Mouse (Mus musculus) adrenal gland (tissue): ENCODE data around the gene Lhx2.

ENCODE experiments used
- intact Hi-C: fragments of 180-260 bp; cut with DNase I; formaldehyde crosslinking; loops from one replicate; pipeline ENCODE4 v1.15.1; 2025

Gene Lhx2

GRCm38 (mm10) chr2:38346881-38347764 lies 8.0 kb downstream of the Lhx2 start:
- intact Hi-C loops, result no loop called here

- intact Hi-C loops, result no loop called here
Observed at GRCm38 (mm10) chr2:38347811-38348551, 8.9 kb downstream of the Lhx2 start.

- intact Hi-C loops, result no loop called here
Observed at GRCm38 (mm10) chr2:38348660-38349420, 9.8 kb downstream of the Lhx2 start.

GRCm38 (mm10) chr2:38349447-38350350 lies 10.6 kb downstream of the Lhx2 start:
- intact Hi-C loops, result no loop called here

- intact Hi-C loops, result no loop called here
Observed at GRCm38 (mm10) chr2:38350386-38350785, 11.3 kb downstream of the Lhx2 start.

- intact Hi-C loops, result no loop called here
Observed at GRCm38 (mm10) chr2:38350796-38351195, 11.7 kb downstream of the Lhx2 start.

GRCm38 (mm10) chr2:38351641-38352320 lies 12.7 kb downstream of the Lhx2 start:
- intact Hi-C loops, result no loop called here

- intact Hi-C loops, result no loop called here
Observed at GRCm38 (mm10) chr2:38352321-38353007, 13.4 kb downstream of the Lhx2 start.

GRCm38 (mm10) chr2:38353008-38353379 lies 13.9 kb downstream of the Lhx2 start:
- intact Hi-C loops, result no loop called here

GRCm38 (mm10) chr2:38353664-38354063 lies 14.6 kb downstream of the Lhx2 start:
- intact Hi-C loops, result no loop called here

GRCm38 (mm10) chr2:38354179-38354716 lies 15.2 kb downstream of the Lhx2 start:
- intact Hi-C loops, result no loop called here

GRCm38 (mm10) chr2:38354717-38355510 lies 15.8 kb downstream of the Lhx2 start:
- intact Hi-C loops, result no loop called here

GRCm38 (mm10) chr2:38355731-38356427 lies 16.8 kb downstream of the Lhx2 start:
- intact Hi-C loops, result no loop called here

GRCm38 (mm10) chr2:38356428-38357260 lies 17.6 kb downstream of the Lhx2 start:
- intact Hi-C loops, result no loop called here

GRCm38 (mm10) chr2:38357294-38358246 lies 18.5 kb downstream of the Lhx2 start:
- intact Hi-C loops, result no loop called here

GRCm38 (mm10) chr2:38358611-38359010 lies 19.5 kb downstream of the Lhx2 start:
- intact Hi-C loops, result no loop called here
